Mouse (Mus musculus): Measurements from ENCODE around the gene Aspg. TPM values are rescaled to one million over a fixed set of nuclear protein-coding genes. Genes with fewer than 3 reads are reported as not detected.

Gene Aspg
- polyA plus RNA-seq, 1 experiment = 1.3 TPM

DNA sequence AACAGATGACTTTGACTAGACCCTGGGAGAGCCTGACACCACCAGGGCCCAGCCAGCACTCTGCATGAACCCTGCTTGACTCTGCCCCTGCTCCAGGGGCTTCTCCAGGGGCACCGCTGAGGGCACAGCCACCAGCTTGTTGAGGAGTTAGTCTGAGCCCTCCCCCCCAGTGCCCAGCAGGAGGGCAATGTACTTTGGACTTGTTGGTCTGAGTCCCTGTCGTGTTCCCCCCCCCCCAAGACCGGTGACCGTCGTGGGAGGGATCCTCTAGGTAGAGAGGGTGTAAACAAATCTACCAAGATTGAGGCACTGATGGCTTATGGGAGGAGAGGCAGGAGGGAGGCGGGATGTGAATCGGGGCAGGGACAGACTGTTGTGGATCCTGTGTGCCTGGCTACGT, 51.8 kb downstream of the Aspg start:
- no peak overlapping the region for H3K4me3 ChIP-seq (ENCODE audit: insufficient read depth, low read length)
- no peak for TF ChIP-seq POLR2A (IDR thresholded peaks at IDR 0.05; ENCODE audit: low read depth, low read length)
- no peak for TF ChIP-seq CTCF (IDR thresholded peaks at IDR 0.05; ENCODE audit: borderline replicate concordance, insufficient read depth, low read length)
- H3K27ac ChIP-seq (ENCODE audit: insufficient read depth, low read length) = no peak overlapping the region
- H3K4me1 ChIP-seq (ENCODE audit: control insufficient read depth, insufficient read depth, low read length) = no peaks in the 10 kb centered on the region

DNA sequence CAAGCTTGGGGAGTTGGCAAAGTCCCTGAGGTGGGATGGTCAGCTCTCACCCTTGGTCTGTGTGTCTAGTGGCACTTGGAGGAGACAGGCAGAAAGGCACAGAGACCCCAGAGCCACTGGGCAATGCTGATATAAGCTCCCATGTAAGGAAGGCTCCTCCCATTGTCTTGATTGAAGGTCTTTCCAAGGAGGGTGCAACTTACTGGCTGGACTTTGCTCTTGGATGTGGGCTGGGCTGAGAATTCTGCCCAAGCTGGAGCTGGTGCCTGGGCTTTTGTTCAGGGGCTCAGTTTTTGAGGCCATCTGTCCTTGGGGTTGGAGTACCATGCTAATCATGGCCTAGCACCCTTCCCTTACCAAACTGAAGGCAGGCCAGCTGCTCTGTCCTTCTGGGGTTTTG, 52.3 kb downstream of the Aspg start:
- no peak overlapping the region for H3K27ac ChIP-seq (ENCODE audit: insufficient read depth, low read length)

DNA sequence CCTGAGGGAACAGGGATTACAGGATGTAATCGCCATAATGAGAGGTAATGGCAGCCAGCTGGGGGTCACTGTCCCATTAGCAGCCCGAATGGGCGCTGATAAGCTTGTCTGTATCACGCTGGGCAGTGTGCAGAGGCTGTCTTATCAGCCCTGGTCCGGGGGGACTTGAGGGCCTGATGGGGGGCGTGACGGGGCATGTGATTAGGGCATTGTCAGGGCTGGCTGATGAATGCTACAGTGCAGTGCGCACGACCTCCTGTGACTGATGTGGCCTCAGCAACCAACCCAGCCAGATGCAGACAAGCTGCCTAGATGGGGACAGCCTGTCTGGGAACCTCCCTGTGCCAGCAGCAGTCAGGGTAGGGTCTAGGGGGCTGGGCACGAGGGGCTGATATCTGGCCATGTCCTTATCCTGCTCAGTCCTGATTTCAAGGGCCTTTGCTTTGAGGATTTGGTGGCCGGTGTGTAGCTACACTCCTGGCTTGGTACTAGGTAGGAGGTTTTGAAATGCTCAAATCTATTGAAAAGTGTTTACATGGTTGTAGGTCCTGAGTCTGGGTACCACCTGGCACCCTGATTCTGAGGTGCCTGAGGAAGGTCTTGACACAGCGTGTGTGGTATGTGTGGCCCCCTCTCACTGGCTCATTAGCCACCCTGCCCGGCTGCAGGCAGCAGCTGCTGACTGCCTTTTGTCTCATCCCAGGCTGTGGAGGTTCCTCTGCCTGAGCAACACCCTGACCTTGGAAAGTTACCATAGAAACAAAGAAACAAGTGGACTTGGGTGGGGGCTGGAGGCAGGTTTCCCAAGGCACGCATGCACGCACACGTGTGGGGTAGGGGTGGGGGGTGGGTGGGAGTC, 57.7 kb downstream of the Aspg start:
- no peak overlapping the region for H3K4me3 ChIP-seq (ENCODE audit: insufficient read depth, low read length)
- TF ChIP-seq CTCF (IDR thresholded peaks at IDR 0.05; ENCODE audit: borderline replicate concordance, insufficient read depth, low read length) (no peak), POLR2A (IDR thresholded peaks at IDR 0.05; ENCODE audit: low read depth, low read length) (no peak)
- H3K27ac ChIP-seq (ENCODE audit: insufficient read depth, low read length) = no peak overlapping the region
- H3K4me1 ChIP-seq (ENCODE audit: control insufficient read depth, insufficient read depth, low read length) = no peaks in the 10 kb centered on the region

More for the DNA sequence above, 52.3 kb downstream of the Aspg start:
- Histone ChIP-seq H3K4me3 (ENCODE audit: insufficient read depth, low read length) (no peak overlapping the region), H3K4me1 (ENCODE audit: control insufficient read depth, insufficient read depth, low read length) (no peaks in the 10 kb centered on the region)
- no peak for TF ChIP-seq POLR2A (IDR thresholded peaks at IDR 0.05; ENCODE audit: low read depth, low read length)
- no peak for TF ChIP-seq CTCF (IDR thresholded peaks at IDR 0.05; ENCODE audit: borderline replicate concordance, insufficient read depth, low read length)

GRCm38 (mm10) chr12:112164840-112165219, 58.4 kb downstream of the Aspg start:
- no peak overlapping the region for H3K4me3 ChIP-seq (ENCODE audit: insufficient read depth, low read length)
- H3K27ac ChIP-seq (ENCODE audit: insufficient read depth, low read length) = no peak overlapping the region
- TF ChIP-seq POLR2A (IDR thresholded peaks at IDR 0.05; ENCODE audit: low read depth, low read length) = no peak
- no peak for TF ChIP-seq CTCF (IDR thresholded peaks at IDR 0.05; ENCODE audit: borderline replicate concordance, insufficient read depth, low read length)
- no peaks in the 10 kb centered on the region for H3K4me1 ChIP-seq (ENCODE audit: control insufficient read depth, insufficient read depth, low read length)

GRCm38 (mm10) chr12:112169240-112169639, 62.8 kb downstream of the Aspg start:
- Histone ChIP-seq H3K4me3 (ENCODE audit: insufficient read depth, low read length) (no peak overlapping the region), H3K27ac (ENCODE audit: insufficient read depth, low read length) (no peak overlapping the region), H3K4me1 (ENCODE audit: control insufficient read depth, insufficient read depth, low read length) (no peaks in the 10 kb centered on the region)
- TF ChIP-seq CTCF (IDR thresholded peaks at IDR 0.05; ENCODE audit: borderline replicate concordance, insufficient read depth, low read length) = no peak
- TF ChIP-seq POLR2A (IDR thresholded peaks at IDR 0.05; ENCODE audit: low read depth, low read length) = no peak

- H3K4me3 ChIP-seq (ENCODE audit: insufficient read depth, low read length) = no peak overlapping the region
- H3K4me1 ChIP-seq (ENCODE audit: control insufficient read depth, insufficient read depth, low read length) = no peaks in the 10 kb centered on the region
These were observed 64.4 kb downstream of the Aspg start for GRCm38 (mm10) chr12:112170671-112171574.

GRCm38 (mm10) chr12:112171657-112172056, 65.2 kb downstream of the Aspg start:
- no peak for TF ChIP-seq CTCF (IDR thresholded peaks at IDR 0.05; ENCODE audit: borderline replicate concordance, insufficient read depth, low read length)
- no peak for TF ChIP-seq POLR2A (IDR thresholded peaks at IDR 0.05; ENCODE audit: low read depth, low read length)
- Histone ChIP-seq H3K27ac (ENCODE audit: insufficient read depth, low read length) (no peak overlapping the region), H3K4me3 (ENCODE audit: insufficient read depth, low read length) (no peak overlapping the region), H3K4me1 (ENCODE audit: control insufficient read depth, insufficient read depth, low read length) (no peaks in the 10 kb centered on the region)

More at GRCm38 (mm10) chr12:112170671-112171574, 64.4 kb downstream of the Aspg start:
- no peak overlapping the region for H3K27ac ChIP-seq (ENCODE audit: insufficient read depth, low read length)
- TF ChIP-seq POLR2A (IDR thresholded peaks at IDR 0.05; ENCODE audit: low read depth, low read length) = no peak
- no peak for TF ChIP-seq CTCF (IDR thresholded peaks at IDR 0.05; ENCODE audit: borderline replicate concordance, insufficient read depth, low read length)

GRCm38 (mm10) chr12:112172214-112172613, 65.7 kb downstream of the Aspg start:
- Histone ChIP-seq H3K27ac (ENCODE audit: insufficient read depth, low read length) (no peak overlapping the region), H3K4me3 (ENCODE audit: insufficient read depth, low read length) (no peak overlapping the region), H3K4me1 (ENCODE audit: control insufficient read depth, insufficient read depth, low read length) (no peaks in the 10 kb centered on the region)
- TF ChIP-seq CTCF (IDR thresholded peaks at IDR 0.05; ENCODE audit: borderline replicate concordance, insufficient read depth, low read length) (no peak), POLR2A (IDR thresholded peaks at IDR 0.05; ENCODE audit: low read depth, low read length) (no peak)

Other genes with a start within 250 kb of the Aspg start
- 8.8 and 9.4 TPM in 2 replicates for gene Ppp1r13b, start 198.6 kb upstream of the Aspg start, polyA plus RNA-seq (2011; ENCODE audit: insufficient read length, low read depth, missing spikeins)
- gene Atp5mpl, start 139.7 kb upstream of the Aspg start, polyA plus RNA-seq (2011; ENCODE audit: insufficient read length, low read depth, missing spikeins) = 334 and 342 TPM in 2 replicates
- gene Tdrd9, start 135.1 kb upstream of the Aspg start, polyA plus RNA-seq (2011; ENCODE audit: insufficient read length, low read depth, missing spikeins) = not detected in 2 replicates
- not detected in 2 replicates for gene Rd3l, start 125.4 kb upstream of the Aspg start, polyA plus RNA-seq (2011; ENCODE audit: insufficient read length, low read depth, missing spikeins)
- gene Kif26a, start 39.5 kb downstream of the Aspg start, polyA plus RNA-seq (2011; ENCODE audit: insufficient read length, low read depth, missing spikeins) = 0.10 and 0.47 TPM in 2 replicates

Data from embryonic fibroblast, embryonic 13.5 days (primary cell).